Mouse (Mus musculus) spleen, postnatal 10 days (tissue): ENCODE results near the gene Cbx6.
A peak's percentile ranks its signal among the peaks of the same experiment; 100 is the strongest.

Source experiments
- DNase-seq, 2 experiments: peaks; one replicate each; pipeline ENCODE4 v3.0.0; 2021 to 2022; ENCODE audit warnings: low spot score in 2 of 2

The Cbx6 gene

DNA sequence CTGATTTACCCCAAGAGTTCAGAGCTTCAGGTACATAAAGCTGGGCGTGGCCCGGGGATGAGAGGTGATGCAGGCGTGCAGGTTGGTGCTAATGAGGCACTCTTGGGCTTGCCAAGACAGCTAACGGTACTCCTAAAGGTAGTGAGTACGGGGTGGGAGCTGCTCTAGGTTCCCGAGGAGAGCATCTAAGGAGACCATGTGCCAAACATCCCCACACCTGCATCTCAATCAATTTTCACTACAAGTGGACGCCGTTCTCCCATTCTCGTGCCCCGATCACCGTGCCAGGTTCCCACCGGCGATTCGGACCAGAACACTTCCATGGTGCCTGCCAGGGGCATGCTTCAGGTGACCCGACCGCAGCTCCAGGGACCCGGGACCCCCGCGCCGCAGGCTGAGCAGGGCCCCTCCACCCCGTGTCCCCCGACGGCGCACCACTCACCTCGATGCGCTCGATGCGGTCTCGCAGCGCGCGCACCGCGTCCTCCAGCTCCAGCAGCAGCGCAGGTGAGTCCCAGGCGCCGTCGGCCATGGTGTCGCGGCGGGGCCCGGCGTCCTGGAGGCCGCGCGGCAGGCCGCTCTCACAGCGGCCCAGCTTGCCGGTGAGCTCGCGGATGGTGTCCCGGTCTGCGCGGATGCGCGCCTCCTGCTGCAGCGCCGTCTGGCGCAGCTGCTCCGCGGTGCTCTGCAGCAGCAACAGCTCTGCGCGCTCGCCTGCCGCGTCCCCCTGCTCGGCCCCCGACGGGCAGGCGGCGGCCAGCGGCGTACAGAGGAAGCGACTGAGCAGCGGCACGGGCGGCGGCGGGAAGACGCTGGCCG is 30.7 kb downstream of the Cbx6 start:
- no peak for DNase-seq

DNA sequence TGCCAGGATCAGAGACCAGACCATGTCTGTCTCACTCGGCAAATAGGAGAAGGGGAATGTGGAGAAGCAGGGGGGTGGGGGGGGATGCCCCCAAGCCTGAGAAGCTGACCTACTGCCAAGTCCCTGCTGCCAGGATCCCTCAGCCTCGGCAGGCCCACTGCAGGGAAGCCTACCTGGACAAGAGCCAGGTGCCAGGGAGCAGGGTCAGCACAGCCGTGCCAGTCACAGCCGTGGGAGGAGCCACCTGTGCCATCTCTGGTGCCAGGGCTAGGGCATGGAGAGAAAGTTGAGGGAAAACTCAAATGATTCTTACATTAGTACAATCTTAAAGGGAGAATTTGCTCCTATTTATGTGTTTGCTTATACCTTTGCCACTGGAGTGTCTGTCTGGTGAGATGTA is 32.2 kb downstream of the Cbx6 start:
- no peak for DNase-seq

DNA sequence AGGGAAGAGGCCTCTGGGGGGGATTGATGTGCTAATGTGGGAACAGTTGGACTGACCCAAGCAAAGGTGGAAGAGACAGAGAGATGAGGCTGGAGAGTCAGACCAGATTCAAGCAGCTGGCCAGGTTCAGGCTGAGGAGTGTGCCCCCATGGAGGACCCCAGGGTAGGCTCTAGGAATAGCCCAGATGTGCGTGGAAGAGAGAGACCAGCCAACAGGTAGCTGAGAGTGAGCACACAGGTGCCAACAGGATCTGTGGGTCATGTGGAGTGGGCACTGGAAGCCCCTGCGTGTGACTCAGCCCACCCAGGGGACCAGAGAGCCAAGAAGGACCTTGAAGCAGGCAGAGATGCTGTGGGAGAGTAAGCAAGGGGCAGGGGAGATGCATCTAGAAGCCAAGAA is 32.8 kb downstream of the Cbx6 start:
- no peak for DNase-seq

DNA sequence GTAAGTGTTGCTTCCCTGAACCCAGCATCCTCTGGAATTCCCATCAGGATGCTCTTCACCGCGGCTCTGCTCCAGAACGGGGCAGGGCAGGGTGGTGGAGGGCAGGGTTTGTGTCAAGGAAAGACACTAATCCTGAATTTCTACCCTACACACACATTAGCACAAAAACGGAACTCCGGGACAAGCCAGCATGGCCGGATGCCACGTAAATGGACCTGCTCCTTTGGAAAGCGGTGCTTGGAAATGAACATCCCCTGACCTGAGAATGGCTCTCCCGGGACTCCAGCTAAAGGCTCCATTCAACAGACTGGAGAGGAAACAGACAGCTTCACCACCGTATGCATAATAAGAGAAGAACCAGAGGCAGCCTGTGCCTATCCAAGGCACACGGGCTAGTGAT is 33.8 kb downstream of the Cbx6 start:
- no peak for DNase-seq

DNA sequence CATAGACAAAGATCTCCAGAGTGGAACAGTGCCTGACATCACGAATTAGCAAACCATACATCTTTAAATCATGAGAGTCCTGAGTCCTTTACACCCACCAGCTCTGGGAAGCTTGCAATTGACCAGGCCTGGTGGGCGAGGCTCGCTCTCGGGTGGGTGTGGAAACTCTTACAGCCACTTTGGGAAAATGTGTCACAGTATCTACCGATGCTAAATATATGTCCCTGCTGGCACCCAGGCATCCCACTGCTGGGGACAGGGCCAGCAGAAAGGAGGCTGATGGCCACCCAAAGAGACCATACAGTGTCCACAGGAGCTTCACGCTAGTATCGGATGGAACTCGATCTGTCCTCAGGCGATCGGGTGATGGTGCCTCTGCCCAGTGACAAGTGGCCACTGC is 35.9 kb downstream of the Cbx6 start:
- DNase-seq: no peak

DNA sequence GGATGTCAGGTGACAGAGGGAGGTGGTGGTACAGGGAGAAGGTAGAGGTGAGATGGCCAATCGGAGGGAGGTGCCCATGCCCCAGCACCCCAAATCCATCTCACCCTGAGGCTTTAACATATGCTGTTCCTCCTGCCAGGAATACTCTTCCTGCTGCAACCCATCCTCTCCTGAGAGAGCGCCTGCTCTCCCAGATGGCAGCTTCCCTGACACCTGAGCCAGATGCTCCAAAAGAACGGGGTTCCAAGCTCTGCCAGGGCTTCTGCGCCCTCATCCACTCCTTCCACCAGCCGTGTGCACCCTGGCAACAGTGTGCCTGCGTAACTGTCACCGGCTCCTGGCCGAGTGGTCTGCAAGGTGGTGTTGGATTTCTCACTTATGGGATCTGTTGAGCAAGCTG is 36.8 kb downstream of the Cbx6 start:
- DNase-seq: no peak

DNA sequence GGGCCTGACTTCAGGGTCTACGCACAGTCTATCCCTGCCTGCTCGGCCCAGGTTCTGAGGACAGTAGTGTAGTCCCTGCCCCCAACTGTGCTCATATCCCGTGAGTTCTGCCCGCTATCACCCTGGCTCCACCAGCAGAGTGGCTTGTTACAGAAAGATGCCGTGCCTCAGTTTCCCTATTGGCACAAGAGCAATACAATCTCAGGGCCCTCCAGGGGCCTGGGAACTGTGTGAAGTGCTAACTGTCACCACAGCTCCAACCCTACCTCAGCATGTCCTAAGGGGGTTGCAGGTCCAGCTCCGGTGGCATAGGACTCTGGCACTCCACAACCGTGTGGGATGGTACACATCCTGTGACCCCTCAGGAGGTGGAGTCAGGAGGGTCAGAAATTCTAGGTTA is 37.4 kb downstream of the Cbx6 start:
- no peak for DNase-seq

DNA sequence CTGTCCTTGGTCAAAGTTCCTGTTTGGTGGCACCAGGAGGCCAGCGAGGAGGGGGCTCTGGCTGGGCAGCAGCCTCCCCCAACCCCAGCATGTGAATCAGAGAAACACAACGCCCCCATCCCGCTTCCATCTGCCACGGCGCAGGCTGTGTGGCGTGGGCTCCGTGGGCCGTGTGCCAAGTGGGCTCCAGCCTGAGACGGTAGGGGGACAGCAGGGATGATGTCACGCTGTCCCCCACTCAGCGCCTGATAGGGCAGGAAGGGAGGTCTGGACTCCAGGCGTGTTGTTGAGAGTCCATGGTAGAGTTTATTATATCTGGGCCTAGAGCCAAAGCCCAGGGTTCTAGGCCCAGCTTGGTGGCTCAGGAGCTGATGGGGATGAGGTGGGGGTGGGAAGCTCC is 38.2 kb downstream of the Cbx6 start:
- no peak for DNase-seq

DNA sequence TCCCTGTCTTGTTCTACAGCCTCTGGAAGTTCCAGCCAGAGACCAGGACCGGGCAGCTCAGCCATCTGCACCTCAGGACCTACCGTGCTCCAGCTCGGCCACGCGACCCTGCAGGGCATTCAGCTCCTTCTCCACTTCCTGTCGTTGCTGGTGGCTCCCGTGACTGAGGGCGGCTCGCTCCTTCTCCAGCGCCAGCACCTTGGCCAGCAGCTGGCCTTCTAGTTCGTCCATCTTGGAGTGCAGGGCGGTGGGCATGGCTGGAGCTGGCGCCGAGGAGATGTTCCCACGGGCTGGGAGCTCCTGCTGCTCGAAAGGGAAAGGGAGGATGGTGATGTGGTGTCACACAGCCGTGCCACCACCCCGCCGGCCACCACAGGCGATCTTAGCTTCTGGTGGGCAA is 40.3 kb downstream of the Cbx6 start:
- peak in 1 of 2 experiments; percentile 26 for DNase-seq

DNA sequence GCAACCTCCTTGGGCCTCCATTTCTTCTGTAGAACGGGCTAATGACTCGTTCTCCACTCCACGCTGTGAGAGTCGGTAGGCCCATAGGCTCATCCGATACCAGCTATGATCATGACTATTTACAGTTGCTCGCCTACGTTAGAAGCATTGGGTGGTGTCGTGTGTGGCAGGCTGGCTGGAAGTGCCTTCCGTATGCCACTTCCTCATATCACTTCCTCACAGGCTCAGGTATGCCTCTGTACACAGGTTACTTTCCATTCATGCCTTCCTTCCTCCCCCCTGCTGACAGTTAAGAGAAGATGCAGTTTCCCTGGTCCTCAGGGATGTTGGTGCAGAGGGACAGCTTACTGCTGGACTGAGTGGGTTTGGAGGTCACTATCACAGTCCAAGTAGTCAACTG is 41.4 kb downstream of the Cbx6 start:
- DNase-seq: no peak

DNA sequence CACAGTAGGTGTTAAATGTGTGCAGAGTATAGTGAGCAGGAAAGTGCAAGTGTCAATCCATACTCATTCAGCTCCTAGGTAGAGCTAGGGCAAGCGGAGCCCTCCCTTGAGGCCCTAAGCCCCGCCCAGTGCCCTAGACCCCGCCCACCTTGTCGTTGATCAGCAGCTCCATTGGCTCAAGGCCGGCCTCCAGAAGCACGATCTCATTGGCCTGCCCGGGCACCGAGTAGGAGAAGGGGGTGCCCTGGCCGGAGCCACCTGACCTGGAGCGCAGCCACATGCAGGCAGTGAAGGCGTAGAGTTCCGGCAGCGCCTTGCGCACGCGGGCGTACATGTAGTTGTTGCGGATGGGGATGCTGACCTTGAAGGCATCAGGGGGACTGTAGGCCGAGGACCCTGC is 42.0 kb downstream of the Cbx6 start:
- peak in 1 of 2 experiments; percentile 30 for DNase-seq

DNA sequence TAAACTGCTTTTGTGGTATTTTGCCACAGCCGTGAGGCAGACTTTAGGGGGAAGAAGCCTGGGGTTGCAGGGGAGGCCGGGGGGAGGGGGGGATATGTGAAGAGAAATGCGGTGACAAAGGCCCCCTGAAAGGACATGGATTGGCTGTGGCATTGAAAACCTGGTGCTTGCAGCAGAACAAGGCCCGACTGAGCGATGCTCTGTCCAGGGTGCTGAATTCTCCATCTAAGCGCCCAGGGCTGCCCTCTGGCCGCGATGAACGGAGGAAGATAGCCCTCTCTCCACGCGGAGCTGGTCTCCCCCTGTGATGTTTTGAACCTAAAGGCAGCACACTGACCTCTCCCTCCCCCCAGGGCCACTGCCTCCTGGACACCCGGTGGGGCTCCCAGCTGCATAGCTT is 43.0 kb downstream of the Cbx6 start:
- peak; percentile 23 to 76 for DNase-seq

DNA sequence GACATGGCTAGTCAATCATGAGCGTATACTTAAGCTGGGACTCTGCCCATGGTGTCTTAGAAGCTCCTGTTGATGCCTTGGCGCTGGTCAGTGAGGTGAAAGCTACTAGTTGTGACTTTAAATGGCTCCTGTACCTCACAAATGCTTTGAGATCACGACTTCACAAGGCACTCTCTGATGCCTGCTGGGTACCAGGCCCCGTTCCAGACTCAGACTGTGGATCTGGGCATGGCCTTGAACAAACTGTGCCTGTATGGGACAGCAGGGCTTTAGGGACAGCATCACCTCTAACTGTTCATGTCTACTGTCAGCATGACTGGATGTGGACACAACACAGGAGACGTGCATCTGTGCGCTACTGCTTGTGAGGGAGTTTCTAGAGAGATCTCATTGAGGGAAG is 43.6 kb downstream of the Cbx6 start:
- DNase-seq: no peak

DNA sequence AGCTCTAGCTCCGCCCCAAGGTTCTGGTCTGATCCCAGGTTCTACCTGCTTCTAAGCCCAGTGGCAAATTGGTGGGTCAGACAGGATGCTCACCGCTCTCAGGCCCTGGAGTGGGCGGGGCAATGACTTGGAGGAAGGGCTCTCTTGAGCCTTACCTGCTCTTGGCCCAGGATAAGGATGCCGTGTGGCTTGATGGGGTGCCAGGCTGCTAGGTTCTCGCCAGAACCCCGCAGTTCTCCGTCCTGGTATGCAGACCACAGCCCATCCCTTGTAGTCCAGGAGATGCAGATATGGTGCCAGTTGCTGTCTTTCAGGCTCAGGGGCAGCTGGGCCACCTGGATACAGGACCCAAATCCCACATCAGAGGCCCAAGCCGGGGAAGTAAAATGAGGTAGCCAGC is 44.4 kb downstream of the Cbx6 start:
- DNase-seq: no peak

DNA sequence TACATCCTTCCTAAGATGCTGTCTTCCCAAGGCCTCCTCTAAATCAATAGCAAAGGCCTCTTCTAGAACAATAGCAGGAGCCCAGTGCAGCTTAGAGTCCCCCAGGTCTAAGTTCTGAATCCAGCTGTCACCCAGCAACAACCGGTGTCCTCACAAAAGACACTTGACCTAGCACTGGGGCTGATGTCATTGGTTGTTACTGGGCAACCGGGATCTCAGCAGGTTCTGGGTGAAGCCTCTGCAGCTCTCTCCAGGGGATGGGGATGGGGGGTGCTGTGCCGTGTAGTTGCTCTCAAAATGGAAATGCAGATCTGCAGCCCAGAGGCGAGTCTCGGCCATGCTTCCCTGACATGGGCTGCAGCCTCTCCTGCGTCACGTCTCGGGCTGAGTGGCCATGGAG is 46.7 kb downstream of the Cbx6 start:
- DNase-seq: no peak

DNA sequence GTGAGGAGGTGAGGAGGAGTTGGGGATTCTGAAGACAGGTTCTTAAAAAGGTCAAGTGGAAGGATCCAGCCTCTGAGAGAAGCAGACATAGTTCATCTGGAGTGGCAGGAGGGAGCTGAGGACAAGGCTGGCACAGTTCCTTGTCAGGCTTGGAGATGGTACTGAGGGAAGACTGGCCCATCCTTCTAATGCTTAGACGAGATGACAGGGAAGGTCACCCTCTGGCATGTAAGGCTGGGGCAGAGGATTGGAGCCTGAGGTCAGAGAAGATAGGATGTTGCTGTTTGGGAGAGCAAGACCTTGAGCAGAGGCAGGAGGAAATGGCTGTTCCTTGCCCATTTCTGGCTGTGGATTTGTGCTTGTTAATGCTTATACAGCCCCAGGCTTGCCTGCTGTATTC is 49.4 kb downstream of the Cbx6 start:
- no peak for DNase-seq

DNA sequence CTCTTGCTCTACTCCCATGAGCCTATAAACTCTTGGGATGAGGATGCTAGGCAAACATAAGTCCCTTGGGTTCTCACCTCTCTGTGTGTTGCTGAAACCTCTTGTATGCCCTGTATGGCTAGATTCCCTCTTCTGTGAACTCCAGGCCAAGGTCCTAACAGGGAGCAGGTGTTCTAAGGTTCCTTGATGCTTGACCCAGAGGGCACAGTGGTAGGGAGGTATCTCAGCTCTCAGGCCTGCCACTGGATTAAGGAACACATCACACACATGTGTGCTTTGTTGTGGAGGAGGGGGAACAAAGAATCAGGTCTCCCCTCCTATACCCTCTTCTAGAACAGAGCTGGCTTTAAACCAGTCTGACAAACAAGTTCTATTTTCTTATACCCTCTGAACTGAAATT is 56.7 kb downstream of the Cbx6 start, which contains the start of gene Dnal4:
Gene Dnal4, minus strand, starts transcription at position 101 of the 400 bp plus-strand sequence.
- no peak for DNase-seq

DNA sequence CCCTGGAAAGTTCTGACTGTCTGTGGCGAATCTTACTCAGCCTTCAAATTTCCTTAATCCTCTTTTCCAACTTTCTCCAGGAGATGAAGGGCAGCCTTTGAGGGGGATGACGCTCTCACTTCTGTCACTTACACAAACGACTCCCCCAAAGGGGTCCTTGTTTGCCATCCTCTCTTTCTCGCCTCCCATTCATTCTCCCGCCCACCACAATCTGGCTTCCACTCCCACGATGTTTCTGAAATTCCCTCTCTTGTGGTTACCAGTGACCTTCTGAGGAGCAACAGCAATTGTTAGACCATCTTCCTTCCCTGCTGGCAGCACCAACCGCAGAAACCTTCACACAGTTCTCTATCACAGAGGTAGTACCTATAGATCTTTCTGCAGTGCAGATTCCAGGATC is 58.8 kb downstream of the Cbx6 start:
- DNase-seq: no peak

DNA sequence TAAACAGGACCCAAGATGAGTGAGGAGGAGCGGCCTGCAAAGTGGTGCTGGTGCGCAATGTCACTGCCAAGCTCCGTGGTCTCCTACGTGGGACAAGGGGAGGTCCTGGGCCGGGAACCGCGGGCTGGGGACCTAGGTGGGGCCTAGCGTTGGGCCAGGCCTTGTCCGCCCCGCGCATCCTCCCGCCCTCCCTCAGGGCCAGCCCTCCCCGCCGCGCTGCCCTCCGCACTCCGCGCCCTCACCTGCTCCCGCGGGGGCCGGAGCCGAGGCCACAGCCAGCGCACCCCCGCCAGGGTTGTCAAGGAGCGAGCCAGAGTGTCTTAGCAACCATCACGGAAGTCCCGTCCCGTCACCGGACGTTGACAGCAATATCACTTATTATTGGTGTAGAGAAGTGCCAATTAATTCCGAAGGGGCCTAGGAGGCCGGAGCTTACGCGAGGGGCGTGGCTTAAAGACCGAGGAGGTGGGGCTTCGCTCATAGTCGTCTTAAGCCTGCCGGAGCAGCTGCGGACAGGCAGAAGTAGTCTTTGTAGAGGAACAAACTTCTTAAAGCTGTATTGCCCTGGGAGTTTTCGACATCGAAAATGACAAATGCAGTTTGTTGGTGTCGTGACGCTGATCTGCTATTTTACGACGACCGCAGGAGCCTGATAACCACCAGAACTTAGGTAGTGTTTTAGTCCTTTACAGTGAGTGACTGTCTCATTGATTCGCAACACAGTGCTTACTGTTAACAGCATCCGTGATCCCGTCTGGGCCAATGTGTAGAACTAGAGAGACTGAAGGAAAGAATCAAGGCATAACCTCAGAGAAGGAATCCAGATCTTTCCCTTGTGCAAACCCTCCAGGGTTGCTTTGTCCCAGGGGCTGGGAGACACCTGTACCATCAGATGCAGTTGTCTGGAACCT is 60.1 kb downstream of the Cbx6 start:
- DNase-seq: peak; percentile 90 to 96
